Mouse (Mus musculus): ENCODE results near the gene Gnb2. TPM values are rescaled to one million over a fixed set of nuclear protein-coding genes. Genes with fewer than 3 reads are reported as not detected.

The Gnb2 gene
- polyA plus RNA-seq, 2 experiments, result 460 to 770 TPM

DNA sequence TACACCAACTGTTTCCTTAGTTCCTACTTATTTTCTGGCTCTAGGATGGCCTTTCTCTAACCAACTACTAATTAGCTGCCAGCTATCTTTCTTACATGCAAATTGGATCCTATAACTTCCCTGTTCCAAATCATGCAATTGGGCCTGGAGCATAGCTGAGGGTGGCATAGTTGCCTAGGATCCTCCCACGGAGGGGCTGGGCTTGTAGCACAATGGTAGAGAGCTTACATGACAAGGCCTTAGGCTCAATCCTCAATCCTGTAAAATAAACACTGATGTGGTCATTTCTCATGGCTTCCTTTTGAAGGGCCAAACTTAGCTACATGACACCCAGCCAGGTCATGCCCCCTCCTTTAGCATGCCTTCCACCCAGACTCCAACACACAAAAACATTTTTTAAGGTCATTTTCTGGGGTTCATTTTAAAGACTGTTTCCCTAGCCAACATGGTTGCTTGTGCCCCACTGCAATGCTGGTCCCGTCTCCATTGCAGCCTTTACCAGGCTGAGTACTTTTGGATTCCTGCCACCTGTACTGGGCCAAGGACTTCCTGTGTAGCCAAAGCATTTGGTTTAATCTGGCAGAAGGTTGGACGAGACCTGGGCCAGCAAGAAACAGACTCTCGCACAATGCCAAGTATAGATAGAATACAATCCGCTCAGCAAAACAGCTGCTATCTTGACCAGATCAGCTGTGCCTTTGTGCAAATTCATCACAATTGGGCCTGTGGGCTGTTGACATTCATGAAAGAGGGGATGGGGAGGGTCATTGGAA, 8.6 kb upstream of the Gnb2 start:
- Histone ChIP-seq H3K4me1 (ENCODE audit: control insufficient read depth, insufficient read depth, low read length) (no peaks in the 10 kb centered on the region), H3K27ac (replicated peaks; ENCODE audit: low read depth, low read length) (no peak overlapping the region), H3K9ac (ENCODE audit: low read depth, low read length, severe bottlenecking) (no peak overlapping the region), H3K36me3 (ENCODE audit: control insufficient read depth, insufficient read depth, low read length) (no peaks in the 10 kb centered on the region), H3K4me3 (replicated peaks; ENCODE audit: low read length) (no peak overlapping the region), H3K27me3 (ENCODE audit: control insufficient read depth, insufficient read depth, low read length) (no peaks in the 10 kb centered on the region), H3K9me3 (ENCODE audit: control insufficient read depth, low read length) (no peaks in the 10 kb centered on the region), H3K4me2 (replicated peaks; ENCODE audit: low read depth, low read length, severe bottlenecking) (no peak overlapping the region)
- no peak for TF ChIP-seq POLR2A (IDR thresholded peaks at IDR 0.05; ENCODE audit: borderline replicate concordance, extremely low read depth, insufficient read depth, insufficient read length)
- ATAC-seq (ENCODE audit: low FRiP score, low read depth) (no peak), DNase-seq (ENCODE audit: low spot score) (no peak)
- 73% methylated on average over 5 of the region's 5 CpGs for WGBS

DNA sequence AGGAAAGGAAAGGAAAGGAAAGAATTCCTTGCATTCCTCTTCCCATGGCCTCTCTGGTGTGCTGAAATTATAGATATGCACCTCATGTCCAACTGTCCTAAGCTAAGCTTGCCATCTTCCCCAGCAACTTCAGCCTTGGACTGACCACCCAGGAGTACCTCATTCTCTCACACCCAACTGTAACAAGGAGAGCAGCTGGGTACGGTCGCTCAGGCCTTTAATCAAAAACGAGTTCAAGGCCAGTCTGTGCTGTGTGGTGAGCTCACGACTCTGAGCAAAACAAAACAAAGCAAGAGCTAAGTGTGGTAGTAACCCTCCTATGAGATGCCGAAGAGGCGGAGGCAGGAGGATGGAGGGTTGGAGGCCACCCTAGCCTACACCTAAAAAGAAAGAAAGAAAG, 7.7 kb upstream of the Gnb2 start:
- no peaks in the 10 kb centered on the region for H3K36me3 ChIP-seq (ENCODE audit: control insufficient read depth, insufficient read depth, low read length)
- DNase-seq (ENCODE audit: low spot score), result no peak
- no peaks in the 10 kb centered on the region for H3K27me3 ChIP-seq (ENCODE audit: control insufficient read depth, insufficient read depth, low read length)
- TF ChIP-seq POLR2A (IDR thresholded peaks at IDR 0.05; ENCODE audit: borderline replicate concordance, extremely low read depth, insufficient read depth, insufficient read length), result no peak
- WGBS, result 68% methylated on average over 6 of the region's 6 CpGs
- H3K9ac ChIP-seq (ENCODE audit: low read depth, low read length, severe bottlenecking), result no peak overlapping the region
- no peak overlapping the region for H3K4me3 ChIP-seq (replicated peaks; ENCODE audit: low read length)
- no peak for ATAC-seq (ENCODE audit: low FRiP score, low read depth)
- H3K9me3 ChIP-seq (ENCODE audit: control insufficient read depth, low read length), result no peaks in the 10 kb centered on the region
- no peak overlapping the region for H3K4me2 ChIP-seq (replicated peaks; ENCODE audit: low read depth, low read length, severe bottlenecking)
- no peak overlapping the region for H3K27ac ChIP-seq (replicated peaks; ENCODE audit: low read depth, low read length)
- H3K4me1 ChIP-seq (ENCODE audit: control insufficient read depth, insufficient read depth, low read length), result no peaks in the 10 kb centered on the region

DNA sequence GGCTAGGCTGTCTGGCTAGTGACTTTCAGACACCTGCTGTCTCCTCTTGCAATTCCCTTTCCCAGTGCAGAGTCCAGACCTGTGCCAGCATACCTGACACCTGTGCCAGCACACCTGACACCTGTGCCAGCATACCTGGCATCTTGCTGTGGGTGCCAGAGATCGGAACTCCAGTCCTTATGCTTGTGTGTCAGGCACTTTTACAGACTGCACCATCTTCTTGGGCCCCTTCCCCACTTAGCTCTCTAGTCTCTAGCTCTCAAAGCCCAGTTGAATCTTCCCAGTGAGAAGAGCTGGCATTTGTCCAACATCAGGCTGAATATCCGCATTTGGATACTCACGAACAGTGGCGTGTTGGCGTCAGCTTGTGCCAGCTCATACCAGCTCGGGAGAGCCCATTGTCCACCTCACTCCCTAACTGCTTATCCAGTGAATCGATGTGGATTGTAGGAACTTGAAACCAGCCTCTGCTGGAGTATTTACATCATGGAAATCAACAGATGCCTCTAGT, 6.0 kb upstream of the Gnb2 start:
- no peak for DNase-seq (ENCODE audit: low spot score)
- H3K36me3 ChIP-seq (ENCODE audit: control insufficient read depth, insufficient read depth, low read length), result no peaks in the 10 kb centered on the region
- H3K27me3 ChIP-seq (ENCODE audit: control insufficient read depth, insufficient read depth, low read length), result no peaks in the 10 kb centered on the region
- no peaks in the 10 kb centered on the region for H3K4me1 ChIP-seq (ENCODE audit: control insufficient read depth, insufficient read depth, low read length)
- H3K4me3 ChIP-seq (replicated peaks; ENCODE audit: low read length), result no peak overlapping the region
- no peak for ATAC-seq (ENCODE audit: low FRiP score, low read depth)
- H3K9ac ChIP-seq (ENCODE audit: low read depth, low read length, severe bottlenecking), result no peak overlapping the region
- H3K9me3 ChIP-seq (ENCODE audit: control insufficient read depth, low read length), result no peaks in the 10 kb centered on the region
- no peak overlapping the region for H3K4me2 ChIP-seq (replicated peaks; ENCODE audit: low read depth, low read length, severe bottlenecking)
- WGBS, result 71% methylated on average over 7 of the region's 7 CpGs
- H3K27ac ChIP-seq (replicated peaks; ENCODE audit: low read depth, low read length), result no peak overlapping the region
- no peak for TF ChIP-seq POLR2A (IDR thresholded peaks at IDR 0.05; ENCODE audit: borderline replicate concordance, extremely low read depth, insufficient read depth, insufficient read length)

DNA sequence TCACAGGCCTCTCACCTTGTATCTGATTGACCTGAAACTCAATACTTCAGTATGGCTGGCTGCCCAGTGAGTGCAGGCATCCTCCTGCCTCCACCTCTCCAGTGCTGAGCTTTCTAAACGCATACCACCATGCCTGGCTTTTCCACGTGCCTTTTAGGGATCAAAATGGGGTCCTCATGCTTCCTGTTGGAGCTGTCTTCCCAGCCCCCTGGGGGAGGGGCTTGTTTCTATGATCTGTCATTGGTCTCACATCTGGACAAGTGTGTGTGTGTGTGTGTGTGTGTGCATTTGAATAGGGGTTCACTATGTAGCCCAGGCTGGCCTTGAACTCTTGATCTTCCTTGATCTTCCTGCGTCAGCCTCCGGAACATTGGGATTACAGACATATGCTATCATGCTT, 4.2 kb upstream of the Gnb2 start:
- Histone ChIP-seq H3K9ac (ENCODE audit: low read depth, low read length, severe bottlenecking) (no peak overlapping the region), H3K9me3 (ENCODE audit: control insufficient read depth, low read length) (no peaks in the 10 kb centered on the region), H3K27ac (replicated peaks; ENCODE audit: low read depth, low read length) (no peak overlapping the region), H3K4me2 (replicated peaks; ENCODE audit: low read depth, low read length, severe bottlenecking) (no peak overlapping the region), H3K36me3 (ENCODE audit: control insufficient read depth, insufficient read depth, low read length) (no peaks in the 10 kb centered on the region), H3K4me1 (ENCODE audit: control insufficient read depth, insufficient read depth, low read length) (no peaks in the 10 kb centered on the region), H3K4me3 (replicated peaks; ENCODE audit: low read length) (no peak overlapping the region), H3K27me3 (ENCODE audit: control insufficient read depth, insufficient read depth, low read length) (no peaks in the 10 kb centered on the region)
- no peak for TF ChIP-seq POLR2A (IDR thresholded peaks at IDR 0.05; ENCODE audit: borderline replicate concordance, extremely low read depth, insufficient read depth, insufficient read length)
- WGBS, result 65% methylated on average over 4 of the region's 4 CpGs
- no peak for ATAC-seq (ENCODE audit: low FRiP score, low read depth)
- DNase-seq (ENCODE audit: low spot score), result no peak

DNA sequence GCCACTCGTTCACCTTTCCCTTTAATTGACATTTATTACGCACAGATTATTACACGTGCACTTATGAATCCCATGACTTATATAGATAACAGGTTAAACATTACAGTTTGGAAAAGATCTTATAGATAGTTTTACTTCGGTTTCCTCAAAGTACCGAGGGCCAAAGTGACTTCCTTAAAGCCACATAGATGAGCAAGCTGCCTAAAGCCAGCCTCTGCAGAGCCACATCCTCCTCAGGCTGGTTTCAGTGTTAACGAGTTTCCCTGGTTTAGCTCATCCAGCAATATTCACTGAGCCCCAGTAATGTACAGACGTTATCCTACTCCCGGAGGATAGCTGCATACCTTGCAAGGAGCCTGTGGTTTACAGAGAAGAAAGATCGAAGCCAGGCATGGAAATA, 2.0 kb upstream of the Gnb2 start:
- H3K9me3 ChIP-seq (ENCODE audit: control insufficient read depth, low read length), result no peaks in the 10 kb centered on the region
- 76% methylated on average over 9 of the region's 9 CpGs for WGBS
- H3K36me3 ChIP-seq (ENCODE audit: control insufficient read depth, insufficient read depth, low read length), result no peaks in the 10 kb centered on the region
- no peak overlapping the region for H3K9ac ChIP-seq (ENCODE audit: low read depth, low read length, severe bottlenecking)
- H3K4me1 ChIP-seq (ENCODE audit: control insufficient read depth, insufficient read depth, low read length), result no peaks in the 10 kb centered on the region
- DNase-seq (ENCODE audit: low spot score) (no peak), ATAC-seq (ENCODE audit: low FRiP score, low read depth) (no peak)
- no peak for TF ChIP-seq POLR2A (IDR thresholded peaks at IDR 0.05; ENCODE audit: borderline replicate concordance, extremely low read depth, insufficient read depth, insufficient read length)
- no peak overlapping the region for H3K4me3 ChIP-seq (replicated peaks; ENCODE audit: low read length)
- no peak overlapping the region for H3K27ac ChIP-seq (replicated peaks; ENCODE audit: low read depth, low read length)
- no peaks in the 10 kb centered on the region for H3K27me3 ChIP-seq (ENCODE audit: control insufficient read depth, insufficient read depth, low read length)
- H3K4me2 ChIP-seq (replicated peaks; ENCODE audit: low read depth, low read length, severe bottlenecking), result no peak overlapping the region

Data from limb, embryonic 14.5 days (tissue).